Mouse (Mus musculus): ENCODE measurements at regions not wholly inside any gene's neighbourhood (a gene's known extent, or its start where the extent isn't known, plus 50 kb on each side); places are given as distances from the start of the nearest gene placed in this dataset.
A peak's percentile ranks its signal among the peaks of the same experiment; 100 is the strongest.
"Not testable (repeated sequence)": the region's sequence is repeated elsewhere in the genome, so short reads cannot be mapped to it uniquely, and the experiment has no call there.

GRCm38 (mm10) chr2:107117564-107117963, 58.1 kb upstream of the Fshb start:
- DNase-seq (ENCODE audit: low spot score): no peak

GRCm38 (mm10) chr2:107118711-107119474, 59.4 kb upstream of the Fshb start:
- DNase-seq (ENCODE audit: low spot score): no peak

- DNase-seq (ENCODE audit: low spot score): no peak
Measured at GRCm38 (mm10) chr2:107119697-107120096, 60.2 kb upstream of the Fshb start.

- DNase-seq (ENCODE audit: low spot score): no peak
Measured at GRCm38 (mm10) chr2:107133186-107133585, 73.7 kb upstream of the Fshb start.

- no peak for DNase-seq (ENCODE audit: low spot score)
Measured at GRCm38 (mm10) chr2:107149317-107149716, 89.9 kb upstream of the Fshb start.

- no peak for DNase-seq (ENCODE audit: low spot score)
Measured at GRCm38 (mm10) chr2:107149851-107150250, 90.4 kb upstream of the Fshb start.

- no peak for DNase-seq (ENCODE audit: low spot score)
Measured at GRCm38 (mm10) chr2:107150373-107150772, 90.9 kb upstream of the Fshb start.

GRCm38 (mm10) chr2:107151878-107152277, 92.4 kb upstream of the Fshb start:
- DNase-seq (ENCODE audit: low spot score): no peak

- DNase-seq (ENCODE audit: low spot score): not testable (repeated sequence)
Measured at GRCm38 (mm10) chr2:107158836-107159402, 99.5 kb upstream of the Fshb start.

- DNase-seq (ENCODE audit: low spot score): no peak
Measured at GRCm38 (mm10) chr2:107175721-107176120, 114.7 kb upstream of the Kcna4 start.

- no peak for DNase-seq (ENCODE audit: low spot score)
Measured at GRCm38 (mm10) chr2:107183066-107183465, 107.4 kb upstream of the Kcna4 start.

GRCm38 (mm10) chr2:107184864-107185263, 105.6 kb upstream of the Kcna4 start:
- DNase-seq (ENCODE audit: low spot score): no peak

- DNase-seq (ENCODE audit: low spot score): no peak
Measured at GRCm38 (mm10) chr2:107201856-107202473, 88.5 kb upstream of the Kcna4 start.

- no peak for DNase-seq (ENCODE audit: low spot score)
Measured at GRCm38 (mm10) chr2:107202474-107202858, 88.0 kb upstream of the Kcna4 start.

GRCm38 (mm10) chr2:107221544-107221943, 68.9 kb upstream of the Kcna4 start:
- DNase-seq (ENCODE audit: low spot score): no peak

GRCm38 (mm10) chr2:107224679-107225078, 65.8 kb upstream of the Kcna4 start:
- DNase-seq (ENCODE audit: low spot score): no peak

GRCm38 (mm10) chr2:107227486-107227885, 63.0 kb upstream of the Kcna4 start:
- no peak for DNase-seq (ENCODE audit: low spot score)

GRCm38 (mm10) chr2:107228287-107228686, 62.2 kb upstream of the Kcna4 start:
- DNase-seq (ENCODE audit: low spot score): peak; percentile 20

- no peak for DNase-seq (ENCODE audit: low spot score)
Measured at GRCm38 (mm10) chr2:107231680-107232079, 58.8 kb upstream of the Kcna4 start.

GRCm38 (mm10) chr2:107232885-107233284, 57.6 kb upstream of the Kcna4 start:
- DNase-seq (ENCODE audit: low spot score): no peak

Data from urinary bladder, postnatal 14 days (tissue).